Mouse (Mus musculus) heart, postnatal 14 days (tissue): ENCODE measurements around the gene Lamc2. TPM values are rescaled to one million over a fixed set of nuclear protein-coding genes. Genes with fewer than 3 reads are reported as not detected.

Experiments used
- DNase-seq, 2 experiments: peaks; one replicate each; pipeline ENCODE4 v3.0.0; 2021 to 2022
- intact Hi-C: fragments of 180-260 bp; cut with DNase I; formaldehyde crosslinking; loops from one replicate; pipeline ENCODE4 v1.15.1; 2025
- long read RNA-seq, 2 experiments: library from polyadenylated mRNA; stranded (forward); transcript quantifications; one replicate each; pipeline ENCODE4 v2.0.0; 2021
- total RNA-seq, 2 experiments: library from RNA; stranded (reverse); gene quantifications; 2 replicates each; pipeline ENCODE4 v1.2.3; 2021

Lamc2 gene
- 10 to 100 TPM in 1 of 2 experiments, 1 to 10 TPM in 1; 6.9 to 10.7 TPM for total RNA-seq
- long read RNA-seq, experiment 1, full-length matches to known transcripts, result 3 of 14 reads
- long read RNA-seq, experiment 1, partial matches to known transcripts, result 4 of 14 reads
- long read RNA-seq, experiment 1, other reads (novel, unspliced or antisense), result 7 of 14 reads
- long read RNA-seq, experiment 2, full-length matches to known transcripts, result 2 of 7 reads
- long read RNA-seq, experiment 2, partial matches to known transcripts, result 3 of 7 reads
- long read RNA-seq, experiment 2, other reads (novel, unspliced or antisense), result 2 of 7 reads

GRCm38 (mm10) chr1:153185828-153186803 is at the start of gene Lamc2:
Gene Lamc2, minus strand, starts transcription at chr1:153186447.
- intact Hi-C loops, result no loop called here
- DNase-seq, result peak in 1 of 2 experiments; percentile 33

DNA sequence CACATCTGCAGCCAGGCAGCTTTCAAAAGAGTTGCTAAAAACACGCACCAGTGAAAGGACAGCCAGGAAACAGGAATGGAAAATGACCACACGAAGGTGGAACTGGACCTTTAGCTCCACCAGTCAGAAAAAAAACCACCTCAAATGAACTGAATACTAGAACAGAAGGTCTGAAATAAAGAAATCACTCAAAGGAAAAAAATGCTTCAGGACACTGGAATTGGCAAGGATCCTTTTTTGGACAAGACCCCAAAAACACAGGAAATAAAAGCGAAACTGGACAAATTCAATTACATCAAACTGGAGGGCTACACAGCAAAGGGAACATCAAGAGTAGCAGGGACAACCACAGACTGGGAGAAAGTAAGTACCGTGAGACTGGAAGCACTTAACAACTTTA is 49.3 kb upstream of the Lamc2 start:
- DNase-seq, result no peak
- intact Hi-C loops, result loop anchor here (5.0 kb wide), 1 partner anchor 72 kb away; no protein-coding TSS in a partner anchor

GRCm38 (mm10) chr1:153231681-153232080 is 45.4 kb upstream of the Lamc2 start:
- no peak for DNase-seq
- intact Hi-C loops, result no loop called here

- no peak for DNase-seq
- intact Hi-C loops, result no loop called here
Measured at GRCm38 (mm10) chr1:153227916-153228315, 41.7 kb upstream of the Lamc2 start.

DNA sequence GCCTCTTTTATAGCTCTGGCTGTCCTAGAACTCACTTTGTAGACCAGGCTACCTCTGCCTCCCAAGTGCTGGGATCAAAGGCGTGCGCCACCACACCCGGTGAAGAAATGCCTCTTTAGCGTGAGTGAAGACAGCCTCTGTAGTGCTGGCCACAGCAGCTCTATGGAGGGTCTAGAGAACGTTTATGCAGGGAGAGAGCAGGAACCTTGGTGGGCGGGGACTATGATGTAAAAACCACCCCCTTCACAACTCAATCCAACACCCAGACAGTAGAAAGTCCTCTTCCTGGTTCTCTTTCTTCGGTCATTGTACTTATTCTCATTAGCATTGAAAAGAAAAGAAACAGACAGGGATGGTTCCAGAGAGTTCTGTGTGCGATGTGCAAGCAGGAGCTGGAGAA is 40.8 kb upstream of the Lamc2 start:
- DNase-seq, result no peak
- intact Hi-C loops, result no loop called here

DNA sequence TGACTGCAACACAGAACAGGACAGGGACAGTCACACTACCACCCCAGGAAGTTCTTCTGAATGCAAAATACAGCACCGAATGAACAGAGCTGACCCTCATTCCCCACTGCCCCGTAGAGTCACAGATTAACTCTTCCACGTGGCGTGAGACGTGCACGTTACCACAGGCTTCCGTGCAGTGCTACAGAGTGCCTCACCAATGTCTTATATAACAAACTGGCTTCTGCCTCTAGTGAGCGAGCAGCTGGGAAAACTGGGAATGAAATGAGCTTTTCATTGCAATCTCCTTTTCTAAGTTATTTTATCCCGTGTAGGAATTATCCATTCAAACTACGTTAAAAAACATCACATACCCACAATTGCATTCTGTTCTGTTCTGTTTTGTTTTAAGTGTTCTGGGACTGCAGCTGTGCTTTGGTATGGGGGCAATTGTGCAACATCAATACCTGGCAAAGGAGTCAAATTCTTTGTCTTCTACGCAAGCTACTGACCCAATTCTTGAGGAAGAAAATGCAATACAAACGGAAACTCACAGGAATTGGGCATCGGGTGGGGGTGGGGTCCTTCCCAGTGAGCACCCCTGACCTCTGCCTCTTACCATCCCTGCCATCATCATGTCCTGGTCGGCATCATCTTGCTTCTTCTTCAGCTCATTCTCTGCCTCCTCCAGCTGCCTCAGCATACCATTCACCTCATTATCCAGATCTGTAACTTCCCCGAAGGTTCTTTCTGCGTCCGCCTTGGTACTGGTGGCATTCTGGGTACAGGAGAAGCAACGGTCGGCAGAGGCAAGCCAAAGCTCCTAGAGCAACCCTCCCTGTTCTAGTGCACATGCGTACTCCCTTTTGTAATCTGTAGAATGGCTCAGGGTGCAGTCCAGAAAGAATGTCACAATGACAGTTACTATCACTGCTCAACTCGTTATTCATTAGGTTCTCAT is 39.8 kb upstream of the Lamc2 start:
- intact Hi-C loops, result no loop called here
- DNase-seq, result no peak

DNA sequence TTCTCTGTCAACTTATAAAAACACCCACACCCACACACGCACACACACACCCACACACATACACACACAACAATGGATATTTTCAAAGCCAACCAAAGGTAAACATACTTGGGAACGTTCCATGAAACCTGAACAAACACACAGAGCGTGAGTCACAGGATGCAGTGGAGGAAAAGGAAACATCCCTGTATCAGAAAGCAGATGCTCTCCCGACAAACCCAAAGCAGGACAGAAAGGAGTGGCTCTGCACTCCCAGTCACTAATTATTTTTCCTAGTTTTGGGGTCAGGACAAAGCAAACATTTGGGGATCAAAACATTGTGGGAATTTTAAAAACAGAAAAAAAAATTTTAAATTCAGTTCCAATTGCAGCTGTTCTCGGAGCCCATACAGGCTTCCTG is 38.1 kb upstream of the Lamc2 start:
- no peak for DNase-seq
- intact Hi-C loops, result loop anchor here (5.0 kb wide), 1 partner anchor 182 kb away; no protein-coding TSS in a partner anchor

DNA sequence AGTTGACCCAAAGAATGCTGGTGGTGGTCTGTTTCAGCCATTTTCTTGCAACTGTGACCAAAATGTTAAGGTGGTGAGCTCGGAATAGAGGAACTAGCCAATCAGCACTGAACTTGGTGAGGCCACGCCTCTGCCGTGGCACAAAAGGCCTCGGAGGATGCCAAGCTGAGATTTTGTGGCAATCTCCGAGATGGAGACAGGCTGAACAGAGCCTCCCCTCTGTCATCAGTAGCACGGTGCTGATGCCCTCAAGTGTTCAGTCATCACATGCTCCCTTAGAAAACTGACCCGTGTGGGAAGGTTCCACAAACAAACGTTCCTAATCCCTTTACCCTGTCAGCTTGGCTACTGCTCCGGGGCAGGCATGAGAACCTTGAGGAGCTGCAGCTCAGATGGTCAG is 33.1 kb upstream of the Lamc2 start:
- DNase-seq, result no peak
- intact Hi-C loops, result no loop called here

DNA sequence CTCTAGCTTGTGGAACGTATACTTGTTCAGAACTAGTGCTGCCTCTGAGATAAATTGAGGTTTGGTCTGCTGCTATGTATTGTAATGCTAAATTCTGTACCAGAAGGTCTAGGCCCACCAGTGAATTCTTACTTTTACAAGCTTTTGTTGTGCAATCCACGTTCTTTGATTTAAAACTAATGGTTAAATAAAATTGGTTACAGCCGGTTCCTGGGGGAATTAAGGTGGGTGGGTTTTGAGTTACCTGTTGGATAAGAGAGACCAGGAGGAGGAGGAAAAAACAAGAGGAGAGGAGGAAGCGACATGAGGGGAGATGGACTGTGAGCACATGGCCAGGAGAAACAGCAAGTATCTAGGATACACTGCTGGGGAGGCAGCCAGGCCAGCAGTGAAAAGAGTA is 30.3 kb upstream of the Lamc2 start:
- intact Hi-C loops, result no loop called here
- no peak for DNase-seq

GRCm38 (mm10) chr1:153215676-153216075 is 29.4 kb upstream of the Lamc2 start:
- intact Hi-C loops, result no loop called here
- no peak for DNase-seq

DNA sequence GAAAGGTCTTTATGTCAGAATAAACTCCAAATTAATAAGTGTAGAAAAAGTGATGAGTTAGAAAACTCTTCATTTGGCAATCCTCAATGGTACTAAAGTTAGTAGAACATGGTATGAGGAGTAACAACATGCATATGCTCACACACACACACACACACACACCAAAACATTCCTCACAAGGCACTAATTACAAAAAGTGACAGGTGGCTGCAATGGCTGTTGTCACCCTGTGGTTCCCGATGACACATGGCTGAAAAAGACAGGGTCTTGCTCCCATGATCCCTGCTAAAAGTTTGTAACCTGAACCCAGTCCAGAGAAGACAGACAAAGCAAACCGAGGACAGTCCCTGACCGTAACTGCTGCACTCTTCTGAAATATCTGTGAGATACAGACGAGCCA is 24.7 kb upstream of the Lamc2 start:
- no peak for DNase-seq
- intact Hi-C loops, result no loop called here

- no peak for DNase-seq
- intact Hi-C loops, result no loop called here
Measured at GRCm38 (mm10) chr1:153210198-153210597, 24.0 kb upstream of the Lamc2 start.

DNA sequence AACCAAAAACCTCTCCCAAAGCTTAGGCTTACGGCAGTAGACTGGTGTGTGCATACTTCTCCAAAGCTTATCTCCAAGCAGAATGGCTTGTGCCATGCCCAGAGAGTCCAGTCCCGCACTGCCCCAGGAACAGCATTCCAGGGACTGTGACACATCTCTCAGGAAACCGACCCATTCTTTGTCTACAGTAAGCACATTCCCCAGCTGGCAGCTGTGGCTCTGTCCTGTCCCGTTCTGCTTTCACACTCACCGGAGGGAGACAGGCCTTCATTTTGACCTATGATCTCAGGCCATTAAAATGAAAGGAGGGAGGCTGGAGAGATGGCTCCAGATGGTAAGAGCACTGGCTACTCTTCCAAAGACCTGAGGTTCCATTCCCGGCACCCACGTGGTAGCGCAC is 15.9 kb upstream of the Lamc2 start:
- no peak for DNase-seq
- intact Hi-C loops, result no loop called here

- intact Hi-C loops, result no loop called here
- DNase-seq, result no peak
Measured at GRCm38 (mm10) chr1:153201448-153201847, 15.2 kb upstream of the Lamc2 start.

GRCm38 (mm10) chr1:153197316-153197850 is 11.1 kb upstream of the Lamc2 start:
- intact Hi-C loops, result no loop called here
- no peak for DNase-seq

- intact Hi-C loops, result no loop called here
- DNase-seq, result no peak
Measured at GRCm38 (mm10) chr1:153192945-153193344, 6.7 kb upstream of the Lamc2 start.

DNA sequence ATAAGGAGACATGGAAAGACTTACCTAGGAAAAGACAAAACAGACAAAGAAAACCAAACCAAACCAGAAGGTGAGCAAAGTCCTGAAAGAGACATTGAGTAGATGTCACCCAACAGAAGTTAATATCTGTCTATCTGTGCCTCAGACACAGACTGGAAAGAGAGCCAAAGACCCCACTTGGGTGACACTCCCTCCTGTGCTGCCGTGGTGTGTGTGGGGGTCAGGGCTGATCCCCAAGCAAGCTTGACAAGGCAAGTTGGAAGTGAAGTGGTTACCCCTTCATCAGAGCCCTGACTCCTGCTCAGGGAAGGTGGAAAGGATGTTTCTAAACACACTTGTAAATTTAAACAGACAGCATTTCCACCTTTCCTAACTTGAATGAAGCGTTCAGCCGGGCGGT is 6.1 kb upstream of the Lamc2 start:
- DNase-seq, result no peak
- intact Hi-C loops, result no loop called here

GRCm38 (mm10) chr1:153191943-153192329 is 5.7 kb upstream of the Lamc2 start:
- DNase-seq, result peak; percentile 50 to 75
- intact Hi-C loops, result no loop called here

GRCm38 (mm10) chr1:153191237-153191942 is 5.1 kb upstream of the Lamc2 start:
- intact Hi-C loops, result no loop called here
- no peak for DNase-seq

- DNase-seq, result no peak
- intact Hi-C loops, result no loop called here
Measured at GRCm38 (mm10) chr1:153188081-153188480, 1.8 kb upstream of the Lamc2 start.
